Comparison of ENCODE assay signal across 8 mouse cellular contexts in the genomic region with DNA sequence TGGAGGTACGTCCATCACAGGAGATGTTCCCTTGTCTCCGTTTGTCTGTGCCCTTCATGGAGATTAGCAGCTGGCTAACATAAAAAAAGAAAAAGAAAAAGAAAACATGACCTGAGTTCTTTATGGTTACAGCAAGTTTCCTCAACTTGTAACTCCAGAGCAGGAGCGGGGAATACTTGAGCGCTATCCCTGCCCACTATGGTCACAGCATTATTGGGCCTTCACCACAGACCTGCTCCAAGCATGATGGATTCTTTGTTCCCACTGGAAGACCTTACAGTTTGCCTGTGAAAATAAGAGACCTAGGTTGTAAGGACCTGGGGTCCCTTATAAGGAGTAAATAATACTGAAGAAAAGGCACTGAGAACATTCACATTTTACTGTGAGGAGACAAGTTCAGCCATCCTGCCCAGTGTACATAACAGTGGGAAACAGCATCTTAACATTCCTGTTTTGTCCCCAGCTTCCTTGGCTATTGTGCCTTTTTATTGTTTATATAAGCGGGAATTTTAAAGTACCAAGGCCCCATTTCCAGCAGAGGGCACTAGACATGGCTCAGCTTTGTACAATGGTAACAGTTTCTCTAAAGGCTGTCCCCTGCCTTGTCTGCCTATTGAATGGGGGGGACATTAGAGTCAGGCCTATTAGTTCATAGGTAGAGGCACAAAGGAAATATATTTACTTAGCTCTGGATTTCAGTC. TPM values are rescaled to one million over a fixed set of nuclear protein-coding genes. Genes with fewer than 3 reads are reported as not detected.
DNase-seq lines count a peak whose midpoint lies in the region; ATAC-seq and TF ChIP-seq lines count a peak whose summit lies in the region.

No protein-coding gene starts in this region.

- no peak overlapping the region for H3K4me3 ChIP-seq in heart, adult 2 months
- peak overlapping the region; percentile 24; the same call in 1 of the 2 replicates for H3K4me3 ChIP-seq in G1E (ENCODE audit: low read depth, low read length)
- H3K4me3 ChIP-seq in forebrain, embryonic 10.5 days: peak overlapping the region; percentile 18; the same call in 1 of the 2 replicates
- H3K4me3 ChIP-seq in midbrain, embryonic 11.5 days (ENCODE audit: low read depth, low read length): no peak overlapping the region

- no peak overlapping the region for H3K9ac ChIP-seq in heart, adult 2 months (ENCODE audit: low read depth, low read length)
- H3K9ac ChIP-seq in midbrain, embryonic 11.5 days (ENCODE audit: low read length): peak overlapping the region; percentile 41; the same call in 1 of the 2 replicates

- peaks cover 11% of the 10 kb centered on the region for H3K36me3 ChIP-seq in heart, adult 2 months (ENCODE audit: control insufficient read depth, insufficient read depth, low read length)
- H3K36me3 ChIP-seq in G1E (replicated peaks): peaks cover 62% of the 10 kb centered on the region
- peaks cover 64% of the 10 kb centered on the region for H3K36me3 ChIP-seq in forebrain, embryonic 10.5 days (replicated peaks)
- peaks cover 21% of the 10 kb centered on the region for H3K36me3 ChIP-seq in midbrain, embryonic 11.5 days (ENCODE audit: control insufficient read depth, insufficient read depth, low read length)

- no peak overlapping the region for H3K4me2 ChIP-seq in midbrain, embryonic 11.5 days

- no peaks in the 10 kb centered on the region for H3K79me2 ChIP-seq in heart, adult 2 months (replicated peaks; ENCODE audit: control insufficient read depth, insufficient read depth, low read length)

- peak overlapping the region; percentile 100 for H3K27ac ChIP-seq in heart, adult 2 months
- peak overlapping the region; percentile 97 for H3K27ac ChIP-seq in forebrain, embryonic 10.5 days
- H3K27ac ChIP-seq in midbrain, embryonic 11.5 days (ENCODE audit: low read depth, low read length): peak overlapping the region; percentile 46

- TF ChIP-seq CTCF in heart, adult 2 months (IDR thresholded peaks at IDR 0.05): peak; percentile 74
- TF ChIP-seq CTCF in G1E (IDR thresholded peaks at IDR 0.05; ENCODE audit: low read depth, low read length): peak; percentile 39; the same call in 1 of the 2 replicates

- peaks cover 6% of the 10 kb centered on the region for H3K4me1 ChIP-seq in heart, adult 2 months (ENCODE audit: control insufficient read depth, insufficient read depth, low read length)
- peaks cover 69% of the 10 kb centered on the region for H3K4me1 ChIP-seq in G1E (ENCODE audit: insufficient read depth, low read depth, low read length)
- H3K4me1 ChIP-seq in forebrain, embryonic 10.5 days: peaks cover 27% of the 10 kb centered on the region
- peaks cover 17% of the 10 kb centered on the region for H3K4me1 ChIP-seq in midbrain, embryonic 11.5 days (ENCODE audit: control insufficient read depth, insufficient read depth, low read length)

- no peak for TF ChIP-seq EP300 in heart, adult 2 months (IDR thresholded peaks at IDR 0.05; ENCODE audit: insufficient read depth, low read depth, low read length)

- no peaks in the 10 kb centered on the region for H3K9me3 ChIP-seq in G1E (replicated peaks)
- no peaks in the 10 kb centered on the region for H3K9me3 ChIP-seq in forebrain, embryonic 10.5 days
- H3K9me3 ChIP-seq in midbrain, embryonic 11.5 days (ENCODE audit: control insufficient read depth, low read length): no peaks in the 10 kb centered on the region

- no peaks in the 10 kb centered on the region for H3K27me3 ChIP-seq in heart, adult 2 months (ENCODE audit: control insufficient read depth, insufficient read depth, low read length)
- H3K27me3 ChIP-seq in G1E (ENCODE audit: insufficient read depth, low read length): no peaks in the 10 kb centered on the region
- H3K27me3 ChIP-seq in forebrain, embryonic 10.5 days (ENCODE audit: poor library complexity, severe bottlenecking): no peaks in the 10 kb centered on the region
- no peaks in the 10 kb centered on the region for H3K27me3 ChIP-seq in midbrain, embryonic 11.5 days (ENCODE audit: control insufficient read depth, insufficient read depth, low read length)

- ATAC-seq in G1E (ENCODE audit: extremely low read depth, insufficient number of reproducible peaks, low FRiP score, poor library complexity, severe bottlenecking): no peak
- no peak for ATAC-seq in midbrain, embryonic 11.5 days (ENCODE audit: low FRiP score)

- 68% methylated on average over 5 of the region's 5 CpGs for WGBS in heart, adult 2 months
- WGBS in forebrain, embryonic 10.5 days: 81% methylated on average over 5 of the region's 5 CpGs
- WGBS in midbrain, embryonic 11.5 days: 76% methylated on average over 5 of the region's 5 CpGs

- intact Hi-C loops in heart, adult 2 months (cut with DNase I): no loop called here
- intact Hi-C loops in heart, postnatal 25 days (cut with DNase I): loop anchor here (2.0 to 5.0 kb wide), 2 partner anchors 48 to 61 kb away; a partner anchor contains a TSS

- 0 out of 2 replicates have a peak, but pooled peaks have one; percentile 31 for TF ChIP-seq POLR2A in heart, adult 2 months (IDR thresholded peaks at IDR 0.05; ENCODE audit: insufficient read depth, low read depth, low read length)

- DNase-seq in heart, adult 2 months: no peak
- no peak for DNase-seq in heart, postnatal 25 days (ENCODE audit: low spot score)
- DNase-seq in G1E (ENCODE audit: low spot score): no peak
- no peak for DNase-seq in forebrain, embryonic 10.5 days (ENCODE audit: extremely low spot score, low spot score)
- peak; percentile 49 for DNase-seq in kidney, postnatal 10 days
- DNase-seq in midbrain, embryonic 11.5 days (ENCODE audit: low spot score, missing footprints): peak; percentile 93
- DNase-seq in testis, postnatal 10 days (ENCODE audit: low spot score): no peak
- no peak for DNase-seq in left cerebral cortex, adult 11 months (ENCODE audit: low spot score)

RNA-seq across cellular contexts. Expression of a gene that starts 4.8 kb away (rescaled TPM):
- total RNA-seq in heart, adult 2 months (2021): 10 to 100 TPM; 26.4 to 40.9 TPM
- polyA plus RNA-seq in heart, adult 2 months (2012; rRNA removed): 18.1 and 18.7 TPM in 2 replicates
- total RNA-seq in heart, postnatal 25 days (2021): 10 to 100 TPM; 30.4 to 34.5 TPM
- total RNA-seq in G1E (2014; fragmentation: Nextera tagmentation): 85.7 and 93.8 TPM in 2 replicates
- 64.7 and 77.3 TPM in 2 replicates for total RNA-seq in G1E (2017)
- 30.9 and 33.0 TPM in 2 replicates for polyA plus RNA-seq in G1E (2012)
- polyA plus RNA-seq in forebrain, embryonic 10.5 days (2016; fragmentation: Nextera tagmentation; extraction: Ambion mirVana): 60.5 and 61.5 TPM in 2 replicates
- 44.3 TPM in 2 replicates for polyA plus RNA-seq in midbrain, embryonic 11.5 days (2014; fragmentation: Nextera tagmentation; extraction: Ambion mirVana)

RNA-seq across cellular contexts. Expression of a gene that starts 4.8 kb away (rescaled TPM):
- total RNA-seq in heart, adult 2 months (2021): 10 to 100 TPM; 50.9 to 56.2 TPM
- 76.0 and 99.7 TPM in 2 replicates for polyA plus RNA-seq in heart, adult 2 months (2012; rRNA removed)
- total RNA-seq in heart, postnatal 25 days (2021): 10 to 100 TPM; 51.7 to 55.3 TPM
- total RNA-seq in G1E (2014; fragmentation: Nextera tagmentation) (107 and 118 TPM in 2 replicates), G1E (2017) (103 and 127 TPM in 2 replicates)
- polyA plus RNA-seq in G1E (2012): 7.8 and 8.9 TPM in 2 replicates
- 98.2 and 107 TPM in 2 replicates for polyA plus RNA-seq in forebrain, embryonic 10.5 days (2016; fragmentation: Nextera tagmentation; extraction: Ambion mirVana)
- polyA plus RNA-seq in midbrain, embryonic 11.5 days (2014; fragmentation: Nextera tagmentation; extraction: Ambion mirVana): 57.1 and 61.8 TPM in 2 replicates

RNA-seq across cellular contexts. Expression of a gene that starts 11.1 kb away (rescaled TPM):
- 1 to 10 TPM; 6.0 TPM for total RNA-seq in heart, adult 2 months (2021)
- 22.0 and 24.3 TPM in 2 replicates for polyA plus RNA-seq in heart, adult 2 months (2012; rRNA removed)
- 1 to 10 TPM; 7.7 TPM for total RNA-seq in heart, postnatal 25 days (2021)
- total RNA-seq in G1E (2014; fragmentation: Nextera tagmentation): 18.1 and 18.3 TPM in 2 replicates
- total RNA-seq in G1E (2017): 7.3 and 10.5 TPM in 2 replicates
- 16.3 and 17.3 TPM in 2 replicates for polyA plus RNA-seq in G1E (2012)
- polyA plus RNA-seq in forebrain, embryonic 10.5 days (2016; fragmentation: Nextera tagmentation; extraction: Ambion mirVana): 102 and 105 TPM in 2 replicates
- 158 and 168 TPM in 2 replicates for polyA plus RNA-seq in midbrain, embryonic 11.5 days (2014; fragmentation: Nextera tagmentation; extraction: Ambion mirVana)

RNA-seq across cellular contexts. Expression of a gene that starts 23.8 kb away (rescaled TPM):
- total RNA-seq in heart, adult 2 months (2021): 100 to 1,000 TPM in 1 of 2 experiments, 10 to 100 TPM in 1; 99.4 to 116 TPM
- 164 and 176 TPM in 2 replicates for polyA plus RNA-seq in heart, adult 2 months (2012; rRNA removed)
- 100 to 1,000 TPM; 112 to 116 TPM for total RNA-seq in heart, postnatal 25 days (2021)
- total RNA-seq in G1E (2014; fragmentation: Nextera tagmentation) (32.7 and 45.0 TPM in 2 replicates), G1E (2017) (3.1 and 3.3 TPM in 2 replicates)
- 163 and 185 TPM in 2 replicates for polyA plus RNA-seq in G1E (2012)
- 29.8 and 32.4 TPM in 2 replicates for polyA plus RNA-seq in forebrain, embryonic 10.5 days (2016; fragmentation: Nextera tagmentation; extraction: Ambion mirVana)
- polyA plus RNA-seq in midbrain, embryonic 11.5 days (2014; fragmentation: Nextera tagmentation; extraction: Ambion mirVana): 22.7 and 23.3 TPM in 2 replicates

RNA-seq across cellular contexts. Expression of a gene that starts 41.4 kb away (rescaled TPM):
- 10 to 100 TPM; 19.3 to 20.3 TPM for total RNA-seq in heart, adult 2 months (2021)
- 27.7 and 38.0 TPM in 2 replicates for polyA plus RNA-seq in heart, adult 2 months (2012; rRNA removed)
- total RNA-seq in heart, postnatal 25 days (2021): 10 to 100 TPM; 19.2 to 20.1 TPM
- 48.8 and 56.3 TPM in 2 replicates for total RNA-seq in G1E (2014; fragmentation: Nextera tagmentation)
- total RNA-seq in G1E (2017): 76.8 and 81.1 TPM in 2 replicates
- 73.6 and 77.5 TPM in 2 replicates for polyA plus RNA-seq in G1E (2012)
- polyA plus RNA-seq in forebrain, embryonic 10.5 days (2016; fragmentation: Nextera tagmentation; extraction: Ambion mirVana): 59.6 and 60.3 TPM in 2 replicates
- polyA plus RNA-seq in midbrain, embryonic 11.5 days (2014; fragmentation: Nextera tagmentation; extraction: Ambion mirVana): 39.0 and 43.6 TPM in 2 replicates

Comparison
In these comparisons a context has a peak if more than half of its experiments do, and no peak if none do; other contexts are left out.
1. DNase-seq: peak in kidney, postnatal 10 days (single experiment) and midbrain, embryonic 11.5 days (single experiment); none in heart, adult 2 months (0 of 2), heart, postnatal 25 days (single experiment), G1E (single experiment), forebrain, embryonic 10.5 days (single experiment), testis, postnatal 10 days (single experiment) and left cerebral cortex, adult 11 months (single experiment).
2. H3K27ac ChIP-seq: peak in every context shown above with its lines; median percentile 100 in heart, adult 2 months; 97 in forebrain, embryonic 10.5 days; 46 in midbrain, embryonic 11.5 days.
3. H3K4me3 ChIP-seq: peak in G1E (single experiment) and forebrain, embryonic 10.5 days (single experiment); none in heart, adult 2 months (single experiment) and midbrain, embryonic 11.5 days (single experiment).